Mouse (Mus musculus) kidney, adult 2 months (tissue): ENCODE data around the gene Galnt10. TPM values are rescaled to one million over a fixed set of nuclear protein-coding genes. Genes with fewer than 3 reads are reported as not detected.

Source experiments
- DNase-seq: peaks from one replicate; pipeline ENCODE4 v3.0.0; 2021
- H3K27ac ChIP-seq: fragments of 200-500 bp; 2 replicates; pipeline ENCODE4 v1.5.1; 2012; ENCODE audit warnings: low read depth, low read length, control low read depth, inconsistent platforms; ENCODE audit not compliant: insufficient read depth
- H3K27me3 ChIP-seq: fragments of 200-500 bp; replicated peaks from 2 replicates; pipeline ENCODE4 v1.6.1; 2012; ENCODE audit warnings: mild to moderate bottlenecking, moderate library complexity, low read length, inconsistent platforms; ENCODE audit not compliant: control insufficient read depth, insufficient read depth
- H3K36me3 ChIP-seq: fragments of 200-500 bp; 2 replicates; pipeline ENCODE4 v1.6.1; 2012; ENCODE audit warnings: mild to moderate bottlenecking, moderate library complexity, low read length, inconsistent platforms; ENCODE audit not compliant: control insufficient read depth, insufficient read depth
- H3K4me1 ChIP-seq: fragments of 200-500 bp; 2 replicates; pipeline ENCODE4 v1.6.1; 2011; ENCODE audit warnings: low read length; ENCODE audit not compliant: control insufficient read depth, insufficient read depth
- H3K4me3 ChIP-seq: fragments of 200-500 bp; 2 replicates; pipeline ENCODE4 v1.5.1; 2011; ENCODE audit warnings: mild to moderate bottlenecking, low read depth, low read length, control low read depth; ENCODE audit not compliant: insufficient read depth
- CTCF ChIP-seq: fragments of 200-500 bp; conservative IDR thresholded peaks from 2 replicates; pipeline ENCODE4 v1.5.1; 2011; ENCODE audit warnings: low read depth, mild to moderate bottlenecking, control low read depth, low read length, moderate library complexity, mixed read lengths; ENCODE audit not compliant: insufficient read depth, insufficient read length
- POLR2A ChIP-seq: fragments of 200-500 bp; IDR thresholded peaks from one replicate; pipeline ENCODE4 v1.6.1; 2011; ENCODE audit warnings: low read depth, low read length, control low read depth
- WGBS: fragments of 180-500 bp; shearing (Covaris S2); methylation state at CpG from one replicate; pipeline ENCODE4 v1.1.7; 2018; 5-methylcytosine and 5-hydroxymethylcytosine counted together
- polyA plus RNA-seq: library from polyadenylated mRNA; depleted of rRNA; stranded (reverse); fragments of >200 nt; gene quantifications from 2 replicates; pipeline ENCODE4 v1.2.3, GENCODE M21; 2012

The Galnt10 gene
- polyA plus RNA-seq, 1 experiment: 11.1 TPM

GRCm38 (mm10) chr11:57690836-57691235 is 45.6 kb downstream of the Galnt10 start:
- TF ChIP-seq CTCF (no peak), POLR2A (no peak)
- H3K27ac ChIP-seq: no peak overlapping the region
- H3K27me3 ChIP-seq: no peaks in the 10 kb centered on the region
- H3K4me1 ChIP-seq: peaks cover 12% of the 10 kb centered on the region
- DNase-seq: no peak
- H3K36me3 ChIP-seq: no peaks in the 10 kb centered on the region
- 96% methylated on average over 5 of the region's 5 CpGs for WGBS
- no peak overlapping the region for H3K4me3 ChIP-seq

- no peaks in the 10 kb centered on the region for H3K36me3 ChIP-seq
- H3K4me1 ChIP-seq: peaks cover 5% of the 10 kb centered on the region; the same call in 1 of the 2 replicates
- no peak overlapping the region for H3K4me3 ChIP-seq
- H3K27me3 ChIP-seq: no peaks in the 10 kb centered on the region
- TF ChIP-seq CTCF (no peak), POLR2A (no peak)
- 85% methylated on average over 6 of the region's 6 CpGs for WGBS
- DNase-seq: no peak
- no peak overlapping the region for H3K27ac ChIP-seq
Measured at GRCm38 (mm10) chr11:57691939-57692338, 46.7 kb downstream of the Galnt10 start.

GRCm38 (mm10) chr11:57692726-57693125 is 47.5 kb downstream of the Galnt10 start:
- Histone ChIP-seq H3K4me1 (peaks cover 4% of the 10 kb centered on the region; the same call in 1 of the 2 replicates), H3K36me3 (no peaks in the 10 kb centered on the region), H3K27ac (no peak overlapping the region), H3K4me3 (no peak overlapping the region), H3K27me3 (no peaks in the 10 kb centered on the region)
- 87% methylated on average over 7 of the region's 7 CpGs for WGBS
- TF ChIP-seq CTCF: no peak
- no peak for TF ChIP-seq POLR2A
- DNase-seq: no peak

GRCm38 (mm10) chr11:57694486-57694885 is 49.2 kb downstream of the Galnt10 start:
- no peak for DNase-seq
- H3K36me3 ChIP-seq: no peaks in the 10 kb centered on the region
- WGBS: 75% methylated on average over 6 of the region's 6 CpGs
- H3K4me1 ChIP-seq: no peaks in the 10 kb centered on the region
- H3K4me3 ChIP-seq: no peak overlapping the region
- no peak for TF ChIP-seq CTCF
- no peak for TF ChIP-seq POLR2A
- no peaks in the 10 kb centered on the region for H3K27me3 ChIP-seq
- H3K27ac ChIP-seq: no peak overlapping the region

- DNase-seq: no peak
Measured at GRCm38 (mm10) chr11:57696207-57696676, 51.0 kb downstream of the Galnt10 start.

GRCm38 (mm10) chr11:57696807-57697251 is 51.6 kb downstream of the Galnt10 start:
- Histone ChIP-seq H3K27me3 (no peaks in the 10 kb centered on the region), H3K27ac (no peak overlapping the region), H3K4me3 (no peak overlapping the region), H3K4me1 (peaks cover 9% of the 10 kb centered on the region), H3K36me3 (no peaks in the 10 kb centered on the region)
- peak; percentile 82 for DNase-seq
- TF ChIP-seq CTCF: no peak
- 42% methylated on average over 5 of the region's 5 CpGs for WGBS

More at GRCm38 (mm10) chr11:57696207-57696676, 51.0 kb downstream of the Galnt10 start:
- no peak overlapping the region for H3K4me3 ChIP-seq
- no peaks in the 10 kb centered on the region for H3K36me3 ChIP-seq
- H3K27ac ChIP-seq: no peak overlapping the region
- 33% methylated on average over 17 of the region's 17 CpGs for WGBS
- no peaks in the 10 kb centered on the region for H3K27me3 ChIP-seq
- no peak for TF ChIP-seq CTCF
- no peak for TF ChIP-seq POLR2A
- peaks cover 3% of the 10 kb centered on the region; the same call in 1 of the 2 replicates for H3K4me1 ChIP-seq

GRCm38 (mm10) chr11:57700114-57700513 is 54.9 kb downstream of the Galnt10 start:
- WGBS: 96% methylated on average over 7 of the region's 7 CpGs
- TF ChIP-seq CTCF (no peak), POLR2A (no peak)
- H3K36me3 ChIP-seq: no peaks in the 10 kb centered on the region
- no peak overlapping the region for H3K4me3 ChIP-seq
- no peak for DNase-seq
- H3K27ac ChIP-seq: no peak overlapping the region
- no peaks in the 10 kb centered on the region for H3K27me3 ChIP-seq
- peaks cover 10% of the 10 kb centered on the region for H3K4me1 ChIP-seq
